Mouse (Mus musculus) cerebellum, postnatal 10 days (tissue): ENCODE data around the gene Ccdc7b.
"Not testable (repeated sequence)": the region's sequence is repeated elsewhere in the genome, so short reads cannot be mapped to it uniquely, and the experiment has no call there.

ENCODE experiments used
- DNase-seq, 2 experiments: peaks; one replicate each; pipeline ENCODE4 v3.0.0; 2021; ENCODE audit warnings: mixed read lengths in 2 of 2

Ccdc7b gene

GRCm38 (mm10) chr8:129066834-129067233 lies at the start of gene Ccdc7b:
Ccdc7b (plus strand) TSS chr8:129067134.
- DNase-seq: not testable (repeated sequence)

GRCm38 (mm10) chr8:129065417-129065816 lies 1.5 kb upstream of the Ccdc7b start, which contains the start of gene Ccdc7a:
Ccdc7a (minus strand) TSS chr8:129065517.
- DNase-seq: not testable (repeated sequence)

GRCm38 (mm10) chr8:129115761-129116160 lies 48.8 kb downstream of the Ccdc7b start:
- not testable (repeated sequence) for DNase-seq

- no peak for DNase-seq
These were observed 64.6 kb downstream of the Ccdc7b start, which contains the start of gene Gm10999 for GRCm38 (mm10) chr8:129131561-129131960. Gm10999 (minus strand) TSS chr8:129131661.

- no peak for DNase-seq
These were observed 66.5 kb downstream of the Ccdc7b start for GRCm38 (mm10) chr8:129133475-129133874.
